Mouse (Mus musculus) kidney, adult 2 months (tissue): ENCODE measurements around the gene Ube2t.

ENCODE experiments used
- CTCF ChIP-seq: fragments of 200-500 bp; conservative IDR thresholded peaks from 2 replicates; pipeline ENCODE4 v1.5.1; 2011; ENCODE audit warnings: low read depth, mild to moderate bottlenecking, control low read depth, low read length, moderate library complexity, mixed read lengths; ENCODE audit not compliant: insufficient read depth, insufficient read length
- POLR2A ChIP-seq: fragments of 200-500 bp; IDR thresholded peaks from one replicate; pipeline ENCODE4 v1.6.1; 2011; ENCODE audit warnings: low read depth, low read length, control low read depth

- TF ChIP-seq CTCF (no peak), POLR2A (no peak)
Observed at GRCm38 (mm10) chr1:134915421-134915820, 46.9 kb upstream of the Ube2t start.
